Mouse (Mus musculus) bone marrow, adult 2 months (tissue): ENCODE measurements around the gene Sfmbt2. TPM values are rescaled to one million over a fixed set of nuclear protein-coding genes. Genes with fewer than 3 reads are reported as not detected.

ENCODE experiments used
- H3K27ac ChIP-seq: fragments of 200-500 bp; 2 replicates; pipeline ENCODE4 v1.5.1; 2012; ENCODE audit warnings: low read depth, mild to moderate bottlenecking, control low read depth, inconsistent platforms, low read length; ENCODE audit not compliant: control insufficient read depth, poor library complexity, insufficient read depth
- H3K4me1 ChIP-seq: fragments of 200-500 bp; 2 replicates; pipeline ENCODE4 v1.6.1; 2011; ENCODE audit warnings: low read length; ENCODE audit not compliant: control insufficient read depth, insufficient read depth
- H3K4me3 ChIP-seq: fragments of 200-500 bp; replicated peaks from 2 replicates; pipeline ENCODE3; 2011; ENCODE audit warnings: mild to moderate bottlenecking, low read depth, low read length, control low read depth; ENCODE audit not compliant: control insufficient read depth
- CTCF ChIP-seq: fragments of 200-500 bp; IDR thresholded peaks from 2 replicates; pipeline ENCODE4 v1.5.1; 2011; ENCODE audit warnings: low read length, control low read depth; ENCODE audit not compliant: control insufficient read depth, insufficient read depth
- POLR2A ChIP-seq: fragments of 200-500 bp; IDR thresholded peaks from 2 replicates; pipeline ENCODE4 v1.6.1; 2011; ENCODE audit warnings: low read depth, mild to moderate bottlenecking, control low read depth, low read length, borderline replicate concordance; ENCODE audit not compliant: control insufficient read depth
- WGBS: fragments of 180-500 bp; shearing (Covaris S2); methylation state at CpG from one replicate; pipeline ENCODE4 v1.1.7; 2018; 5-methylcytosine and 5-hydroxymethylcytosine counted together
- polyA plus RNA-seq: library from polyadenylated mRNA; stranded (reverse); fragments of >200 nt; gene quantifications from 2 replicates; pipeline ENCODE4 v1.2.4, GENCODE M21; 2011; ENCODE audit warnings: low replicate concordance; ENCODE audit not compliant: missing spikeins, insufficient read depth, insufficient read length

Gene Sfmbt2
- polyA plus RNA-seq, 1 experiment, result 0.45 TPM

- Histone ChIP-seq H3K4me3 (no peak overlapping the region), H3K27ac (no peak overlapping the region), H3K4me1 (peaks cover 2% of the 10 kb centered on the region)
- TF ChIP-seq CTCF, result no peak
- TF ChIP-seq POLR2A, result no peak
- WGBS, result 2% methylated on average over 22 of the region's 22 CpGs
Measured at GRCm38 (mm10) chr2:10375024-10375372, 4.7 kb downstream of the Sfmbt2 start.

- Histone ChIP-seq H3K4me1 (no peaks in the 10 kb centered on the region), H3K4me3 (no peak overlapping the region), H3K27ac (no peak overlapping the region)
- TF ChIP-seq CTCF (no peak), POLR2A (no peak)
- 2% methylated on average over 4 of the region's 4 CpGs for WGBS
Measured at GRCm38 (mm10) chr2:10389988-10390387, 19.7 kb downstream of the Sfmbt2 start.

- H3K27ac ChIP-seq, result no peak overlapping the region
- no peak for TF ChIP-seq CTCF
- no peak for TF ChIP-seq POLR2A
- no peaks in the 10 kb centered on the region for H3K4me1 ChIP-seq
- H3K4me3 ChIP-seq, result no peak overlapping the region
- 80% methylated on average over 7 of the region's 7 CpGs for WGBS
Measured at GRCm38 (mm10) chr2:10390791-10391190, 20.5 kb downstream of the Sfmbt2 start.

- TF ChIP-seq POLR2A, result no peak
- TF ChIP-seq CTCF, result no peak
- WGBS, result 93% methylated on average over 11 of the region's 11 CpGs
Measured at GRCm38 (mm10) chr2:10395143-10395542, 24.8 kb downstream of the Sfmbt2 start.

GRCm38 (mm10) chr2:10397790-10398189 lies 27.5 kb downstream of the Sfmbt2 start:
- WGBS, result 73% methylated on average over 9 of the region's 9 CpGs
- Histone ChIP-seq H3K4me1 (no peaks in the 10 kb centered on the region), H3K4me3 (no peak overlapping the region), H3K27ac (no peak overlapping the region)
- TF ChIP-seq CTCF, result no peak
- no peak for TF ChIP-seq POLR2A

More at GRCm38 (mm10) chr2:10395143-10395542, 24.8 kb downstream of the Sfmbt2 start:
- H3K4me1 ChIP-seq, result no peaks in the 10 kb centered on the region
- H3K27ac ChIP-seq, result no peak overlapping the region
- H3K4me3 ChIP-seq, result no peak overlapping the region

- no peaks in the 10 kb centered on the region for H3K4me1 ChIP-seq
- TF ChIP-seq POLR2A (no peak), CTCF (no peak)
- H3K27ac ChIP-seq, result no peak overlapping the region
- WGBS, result 78% methylated on average over 2 of the region's 2 CpGs
- no peak overlapping the region for H3K4me3 ChIP-seq
Measured at GRCm38 (mm10) chr2:10406151-10406550, 35.8 kb downstream of the Sfmbt2 start.

- no peaks in the 10 kb centered on the region for H3K4me1 ChIP-seq
- H3K4me3 ChIP-seq, result no peak overlapping the region
- no peak overlapping the region for H3K27ac ChIP-seq
- no peak for TF ChIP-seq POLR2A
- no peak for TF ChIP-seq CTCF
- 89% methylated on average over 13 of the region's 13 CpGs for WGBS
Measured at GRCm38 (mm10) chr2:10409422-10409821, 39.1 kb downstream of the Sfmbt2 start.

GRCm38 (mm10) chr2:10410069-10410468 lies 39.8 kb downstream of the Sfmbt2 start:
- TF ChIP-seq CTCF, result no peak
- TF ChIP-seq POLR2A, result no peak
- WGBS, result 90% methylated on average over 5 of the region's 5 CpGs
- H3K27ac ChIP-seq, result no peak overlapping the region

GRCm38 (mm10) chr2:10420944-10421420 lies 50.7 kb downstream of the Sfmbt2 start:
- no peak for TF ChIP-seq CTCF
- no peak for TF ChIP-seq POLR2A
- no peaks in the 10 kb centered on the region for H3K4me1 ChIP-seq
- H3K4me3 ChIP-seq, result no peak overlapping the region
- WGBS, result 75% methylated on average over 6 of the region's 6 CpGs
- no peak overlapping the region for H3K27ac ChIP-seq

More at GRCm38 (mm10) chr2:10410069-10410468, 39.8 kb downstream of the Sfmbt2 start:
- no peak overlapping the region for H3K4me3 ChIP-seq
- no peaks in the 10 kb centered on the region for H3K4me1 ChIP-seq
